Mouse (Mus musculus) bone marrow, adult 2 months (tissue): ENCODE measurements around the gene Acpp. TPM values are rescaled to one million over a fixed set of nuclear protein-coding genes. Genes with fewer than 3 reads are reported as not detected.

Experiments used
- H3K27ac ChIP-seq: fragments of 200-500 bp; 2 replicates; pipeline ENCODE4 v1.5.1; 2012; ENCODE audit warnings: low read depth, mild to moderate bottlenecking, control low read depth, inconsistent platforms, low read length; ENCODE audit not compliant: control insufficient read depth, poor library complexity, insufficient read depth
- H3K4me1 ChIP-seq: fragments of 200-500 bp; 2 replicates; pipeline ENCODE4 v1.6.1; 2011; ENCODE audit warnings: low read length; ENCODE audit not compliant: control insufficient read depth, insufficient read depth
- H3K4me3 ChIP-seq: fragments of 200-500 bp; replicated peaks from 2 replicates; pipeline ENCODE3; 2011; ENCODE audit warnings: mild to moderate bottlenecking, low read depth, low read length, control low read depth; ENCODE audit not compliant: control insufficient read depth
- CTCF ChIP-seq: fragments of 200-500 bp; IDR thresholded peaks from 2 replicates; pipeline ENCODE4 v1.5.1; 2011; ENCODE audit warnings: low read length, control low read depth; ENCODE audit not compliant: control insufficient read depth, insufficient read depth
- POLR2A ChIP-seq: fragments of 200-500 bp; IDR thresholded peaks from 2 replicates; pipeline ENCODE4 v1.6.1; 2011; ENCODE audit warnings: low read depth, mild to moderate bottlenecking, control low read depth, low read length, borderline replicate concordance; ENCODE audit not compliant: control insufficient read depth
- WGBS: fragments of 180-500 bp; shearing (Covaris S2); methylation state at CpG from one replicate; pipeline ENCODE4 v1.1.7; 2018; 5-methylcytosine and 5-hydroxymethylcytosine counted together
- polyA plus RNA-seq: library from polyadenylated mRNA; stranded (reverse); fragments of >200 nt; gene quantifications from 2 replicates; pipeline ENCODE4 v1.2.4, GENCODE M21; 2011; ENCODE audit warnings: low replicate concordance; ENCODE audit not compliant: missing spikeins, insufficient read depth, insufficient read length

The Acpp gene
- polyA plus RNA-seq, 1 experiment = 3.2 TPM

DNA sequence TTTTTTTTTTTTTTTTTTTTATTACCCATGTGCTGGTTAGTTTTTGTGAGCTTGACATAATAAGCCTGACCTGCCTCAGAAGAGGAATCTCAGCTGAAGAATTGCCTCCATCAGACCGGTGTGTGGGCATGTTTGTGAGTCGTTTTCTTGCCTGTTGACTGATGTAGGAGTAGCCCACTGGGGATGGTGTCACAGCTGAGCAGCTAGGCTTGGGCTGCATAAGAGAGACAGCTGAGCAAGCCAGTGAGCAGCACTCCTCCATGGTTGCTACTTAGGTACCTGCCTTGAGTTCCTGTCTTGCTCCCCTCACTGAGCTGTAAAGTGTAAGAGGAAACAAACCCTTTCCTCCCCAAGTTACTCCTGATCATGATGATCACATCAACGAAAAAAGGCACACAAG lies 67.6 kb downstream of the Acpp start:
- no peaks in the 10 kb centered on the region; the same call in 1 of the 2 replicates for H3K4me1 ChIP-seq
- no peak overlapping the region for H3K4me3 ChIP-seq
- H3K27ac ChIP-seq = 0 out of 2 replicates have a peak overlapping the region, but pooled peaks have one; percentile 32
- TF ChIP-seq POLR2A (no peak), CTCF (no peak)
- WGBS = 60% methylated on average over 3 of the region's 3 CpGs

GRCm38 (mm10) chr9:104269349-104269871 lies 68.1 kb downstream of the Acpp start:
- Histone ChIP-seq H3K27ac (peak overlapping the region; percentile 10; the same call in 1 of the 2 replicates), H3K4me3 (no peak overlapping the region), H3K4me1 (no peaks in the 10 kb centered on the region; the same call in 1 of the 2 replicates)
- TF ChIP-seq CTCF (no peak), POLR2A (no peak)
- WGBS = 3% methylated on average over 10 of the region's 10 CpGs

DNA sequence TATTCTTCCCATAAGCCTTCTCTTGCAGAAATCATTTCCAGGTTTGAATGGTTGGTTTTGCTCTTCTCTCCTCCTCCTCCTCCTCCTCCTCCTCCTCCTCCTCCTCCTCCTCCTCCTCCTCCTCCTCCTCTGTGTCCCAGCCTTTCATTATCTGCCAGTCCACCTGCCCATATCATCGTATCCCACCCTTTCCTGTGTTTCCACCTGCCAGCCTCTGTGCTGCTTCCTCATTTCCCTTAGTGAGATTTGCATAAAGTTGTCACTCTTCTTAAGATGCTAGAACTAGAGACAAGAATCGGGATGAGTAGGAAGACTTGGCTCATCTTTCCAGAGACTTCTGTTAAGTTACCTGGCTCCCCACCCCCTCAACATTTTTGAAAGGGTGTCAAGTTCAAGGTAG lies 73.0 kb downstream of the Acpp start:
- Histone ChIP-seq H3K4me1 (no peaks in the 10 kb centered on the region; the same call in none of the 2 replicates), H3K4me3 (no peak overlapping the region), H3K27ac (no peak overlapping the region)
- WGBS = 7% methylated on average over 2 of the region's 2 CpGs
- no peak for TF ChIP-seq CTCF
- TF ChIP-seq POLR2A = no peak

DNA sequence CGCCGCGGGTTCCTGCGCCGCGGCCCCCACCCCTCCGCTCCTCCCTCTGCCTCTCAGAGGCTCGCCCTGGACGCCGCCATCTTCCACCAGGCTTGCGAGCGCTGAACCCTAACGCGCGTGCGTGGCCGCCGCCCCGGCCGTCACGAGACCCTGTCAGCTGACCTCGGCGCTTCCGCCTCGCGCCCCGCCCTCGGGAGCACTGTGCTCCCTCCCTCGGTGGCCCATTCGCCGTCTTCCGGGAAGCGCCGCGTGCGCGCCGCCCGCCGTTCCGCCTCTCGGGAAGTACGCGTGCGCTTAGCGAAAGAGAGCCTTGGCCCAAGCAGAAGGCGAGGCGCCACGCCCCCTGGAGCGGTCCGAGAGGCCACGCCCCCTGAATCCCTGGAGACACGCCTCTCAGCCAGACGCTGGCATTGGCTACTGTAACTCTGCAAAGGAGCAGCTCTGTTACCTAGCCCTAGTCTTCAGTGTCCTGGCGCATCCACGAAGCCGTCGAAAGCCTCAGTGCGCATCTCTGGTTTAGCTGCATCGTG lies 74.7 kb downstream of the Acpp start, which contains the start of gene Dnajc13:
Gene Dnajc13, minus strand, starts transcription at position 108 of the 530 bp plus-strand sequence.
- Histone ChIP-seq H3K4me3 (peak within 1 kb of the TSS; percentile 76), H3K27ac (peak within 1 kb of the TSS; percentile 90), H3K4me1 (no peaks in the 10 kb centered on the region; the same call in none of the 2 replicates)
- under 1% methylated on average over 60 of the region's 60 CpGs for WGBS
- TF ChIP-seq CTCF = no peak
- peak; percentile 56; the same call in 1 of the 2 replicates for TF ChIP-seq POLR2A

GRCm38 (mm10) chr9:104262016-104262762 lies 75.4 kb downstream of the Acpp start:
- peak overlapping the region; percentile 90 for H3K27ac ChIP-seq
- TF ChIP-seq POLR2A = no peak
- H3K4me1 ChIP-seq = no peaks in the 10 kb centered on the region; the same call in none of the 2 replicates
- H3K4me3 ChIP-seq = peak overlapping the region; percentile 76
- WGBS = under 1% methylated on average over 46 of the region's 46 CpGs

DNA sequence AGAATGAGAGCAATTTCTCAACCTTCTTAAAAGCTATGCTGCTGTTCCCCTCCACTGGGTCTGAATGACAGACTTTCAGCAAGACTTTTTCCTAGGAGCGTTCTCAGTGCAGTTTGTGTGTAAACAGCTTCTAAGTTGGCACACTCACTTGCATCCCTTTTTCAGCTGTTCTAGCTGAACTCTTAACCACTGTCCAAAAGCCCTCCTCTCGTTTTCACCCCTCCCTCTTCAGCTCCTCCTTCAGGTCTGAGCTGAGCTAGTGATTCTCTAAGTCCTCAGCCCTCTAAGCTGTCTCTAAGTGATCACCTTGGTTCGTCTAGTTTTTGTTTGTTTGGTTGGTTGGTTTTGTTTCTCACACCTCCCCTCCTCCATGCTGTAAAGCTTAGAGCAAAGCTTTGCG lies 77.2 kb downstream of the Acpp start:
- WGBS = 59% methylated on average over 4 of the region's 4 CpGs
- H3K27ac ChIP-seq = no peak overlapping the region
- TF ChIP-seq POLR2A (no peak), CTCF (no peak)
- no peak overlapping the region for H3K4me3 ChIP-seq
- H3K4me1 ChIP-seq = no peaks in the 10 kb centered on the region; the same call in none of the 2 replicates

- H3K4me3 ChIP-seq = no peak overlapping the region
- H3K4me1 ChIP-seq = no peaks in the 10 kb centered on the region; the same call in none of the 2 replicates
- 31% methylated on average over 2 of the region's 2 CpGs for WGBS
- no peak overlapping the region for H3K27ac ChIP-seq
- no peak for TF ChIP-seq CTCF
- no peak for TF ChIP-seq POLR2A
These were observed 81.5 kb downstream of the Acpp start for GRCm38 (mm10) chr9:104256085-104256484.
